Mouse (Mus musculus): ENCODE results near the gene G6pc3. TPM values are rescaled to one million over a fixed set of nuclear protein-coding genes. Genes with fewer than 3 reads are reported as not detected.

Gene G6pc3
- polyA plus RNA-seq, 1 experiment from 2014 or later: 26.6 TPM

DNA sequence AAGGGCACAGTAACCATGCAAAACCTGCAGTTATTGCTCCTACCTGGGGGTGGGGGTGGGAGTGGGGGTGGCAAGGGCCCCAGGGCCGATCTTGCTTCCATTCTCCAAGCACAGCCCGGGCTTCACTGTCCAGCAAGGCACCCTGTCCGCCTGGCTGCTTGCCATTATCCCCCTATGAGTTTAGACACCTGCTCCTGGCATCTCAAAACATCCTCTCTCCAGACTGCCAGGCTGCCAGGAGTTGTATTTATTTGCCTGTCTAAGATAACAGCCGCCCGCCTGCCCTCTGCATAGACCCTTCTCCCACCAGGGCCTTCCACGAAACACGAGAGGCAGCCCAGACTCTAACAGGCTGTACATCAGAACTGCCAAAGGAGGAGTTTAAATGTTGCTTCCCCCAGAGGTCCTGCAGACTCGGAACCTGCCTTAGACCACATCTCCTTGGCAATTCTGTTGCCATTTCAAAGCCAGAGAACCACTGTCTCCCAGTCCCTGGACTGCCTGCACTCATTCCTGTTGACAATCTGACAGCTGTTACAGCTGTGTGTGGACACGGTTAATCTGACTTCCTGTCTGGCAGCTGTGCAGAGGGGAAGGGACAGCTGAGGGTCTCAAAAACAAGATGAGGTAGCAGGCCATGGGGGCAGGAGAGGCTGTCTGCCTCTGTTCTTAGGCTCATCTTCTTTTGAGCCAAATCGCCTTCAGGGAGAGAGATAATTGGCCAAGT is 25.2 kb downstream of the G6pc3 start:
- H3K4me1 ChIP-seq: peaks cover 66% of the 10 kb centered on the region
- no peaks in the 10 kb centered on the region for H3K27me3 ChIP-seq
- no peak for ATAC-seq (ENCODE audit: low FRiP score)
- H3K4me3 ChIP-seq (replicated peaks): no peak overlapping the region
- no peak overlapping the region for H3K4me2 ChIP-seq
- peaks cover 12% of the 10 kb centered on the region for H3K36me3 ChIP-seq (replicated peaks)
- H3K27ac ChIP-seq: peak overlapping the region; percentile 19; the same call in 1 of the 2 replicates
- H3K9ac ChIP-seq: no peak overlapping the region
- no peaks in the 10 kb centered on the region for H3K9me3 ChIP-seq
- 79% methylated on average over 10 of the region's 10 CpGs for WGBS

DNA sequence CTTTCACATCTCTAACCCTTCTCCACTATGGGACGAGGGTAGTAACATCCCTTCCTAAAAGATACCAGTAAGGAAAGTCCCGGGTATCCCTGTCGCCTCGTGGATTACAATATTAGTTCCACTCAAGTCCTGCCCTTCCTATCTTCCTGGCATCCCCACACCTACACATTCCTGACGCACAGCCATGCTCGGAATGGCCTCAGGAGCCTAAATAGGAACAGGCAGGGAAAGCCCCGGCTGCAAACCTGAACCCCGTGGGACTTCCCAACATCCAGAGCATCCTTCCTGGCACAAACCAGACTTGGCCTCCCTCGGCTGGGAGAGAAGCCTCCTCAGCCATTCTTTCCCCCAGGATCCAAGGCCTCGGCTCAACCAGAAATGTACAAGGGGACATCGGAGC is 26.1 kb downstream of the G6pc3 start:
- WGBS: 84% methylated on average over 11 of the region's 11 CpGs
- peaks cover 12% of the 10 kb centered on the region for H3K36me3 ChIP-seq (replicated peaks)
- no peak for ATAC-seq (ENCODE audit: low FRiP score)
- H3K9ac ChIP-seq: no peak overlapping the region
- H3K4me2 ChIP-seq: no peak overlapping the region
- H3K4me1 ChIP-seq: peaks cover 67% of the 10 kb centered on the region
- no peaks in the 10 kb centered on the region for H3K9me3 ChIP-seq
- no peaks in the 10 kb centered on the region for H3K27me3 ChIP-seq
- no peak overlapping the region for H3K27ac ChIP-seq
- no peak overlapping the region for H3K4me3 ChIP-seq (replicated peaks)

DNA sequence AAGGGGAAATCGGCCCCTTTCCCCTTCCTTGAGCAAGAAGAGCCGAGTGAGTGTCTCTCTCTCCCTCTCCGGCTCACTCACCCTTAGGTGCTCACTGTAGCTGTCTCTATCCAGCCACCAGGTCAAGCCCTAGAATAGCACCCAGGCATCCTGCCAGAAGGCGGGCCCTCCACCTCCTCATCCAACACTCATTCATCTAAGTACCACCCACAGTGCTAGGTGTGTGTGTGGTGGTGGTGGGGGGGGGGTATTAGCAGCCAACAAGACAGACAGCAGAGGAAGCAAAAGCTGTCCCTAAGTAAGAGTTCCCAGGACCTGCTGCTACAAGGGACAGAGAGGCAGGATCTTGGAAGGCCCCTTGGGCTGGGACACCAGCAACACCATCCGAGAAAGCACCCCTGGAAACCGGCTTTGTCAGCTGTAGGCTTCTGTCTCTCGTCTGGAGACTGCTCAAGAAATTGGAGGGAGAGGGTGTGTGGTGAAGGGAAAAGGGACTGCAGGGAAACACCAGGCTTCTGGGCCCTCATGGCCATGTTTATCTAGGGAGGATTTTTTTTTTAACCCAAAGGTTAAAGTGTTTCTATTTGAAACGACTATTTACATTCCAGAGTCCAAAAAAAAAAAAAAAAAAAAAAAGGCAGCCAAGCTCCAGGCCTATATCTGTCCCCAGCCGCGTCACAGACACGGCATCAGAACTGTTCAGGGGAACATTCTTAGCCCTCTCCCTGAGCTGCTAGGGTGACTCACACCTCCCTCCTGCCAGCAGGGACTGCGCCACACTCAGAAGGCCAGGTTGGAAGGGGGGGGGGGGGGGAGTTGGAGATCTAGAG is 26.9 kb downstream of the G6pc3 start:
- Histone ChIP-seq H3K9me3 (no peaks in the 10 kb centered on the region), H3K9ac (peak overlapping the region; percentile 25; the same call in 1 of the 2 replicates), H3K4me2 (no peak overlapping the region), H3K4me1 (peaks cover 66% of the 10 kb centered on the region), H3K27me3 (no peaks in the 10 kb centered on the region), H3K27ac (no peak overlapping the region), H3K4me3 (replicated peaks) (no peak overlapping the region), H3K36me3 (replicated peaks) (peaks cover 16% of the 10 kb centered on the region)
- ATAC-seq (ENCODE audit: low FRiP score): no peak
- 61% methylated on average over 12 of the region's 12 CpGs for WGBS

DNA sequence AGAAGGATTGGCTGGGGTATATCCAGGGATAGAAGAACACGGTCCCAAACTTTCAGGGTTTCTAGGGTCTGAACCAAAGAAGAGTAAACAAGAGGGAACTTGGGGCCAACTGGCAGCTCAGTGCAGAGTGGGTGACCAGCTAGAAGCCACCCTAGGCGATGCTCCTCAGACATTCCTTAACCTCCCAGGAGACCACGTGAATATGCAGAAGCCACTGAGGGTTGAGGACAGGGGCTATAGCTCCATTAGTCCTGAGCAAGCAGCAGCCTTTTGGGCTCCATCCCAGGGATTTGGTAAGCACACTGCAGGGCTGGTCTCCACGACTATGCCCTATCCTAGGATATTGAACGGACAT is 27.4 kb downstream of the G6pc3 start:
- Histone ChIP-seq H3K27me3 (no peaks in the 10 kb centered on the region), H3K36me3 (replicated peaks) (peaks cover 16% of the 10 kb centered on the region), H3K9me3 (no peaks in the 10 kb centered on the region), H3K4me3 (replicated peaks) (no peak overlapping the region), H3K9ac (no peak overlapping the region), H3K27ac (no peak overlapping the region), H3K4me2 (no peak overlapping the region), H3K4me1 (peaks cover 60% of the 10 kb centered on the region)
- no peak for ATAC-seq (ENCODE audit: low FRiP score)
- WGBS: 57% methylated on average over 5 of the region's 5 CpGs

DNA sequence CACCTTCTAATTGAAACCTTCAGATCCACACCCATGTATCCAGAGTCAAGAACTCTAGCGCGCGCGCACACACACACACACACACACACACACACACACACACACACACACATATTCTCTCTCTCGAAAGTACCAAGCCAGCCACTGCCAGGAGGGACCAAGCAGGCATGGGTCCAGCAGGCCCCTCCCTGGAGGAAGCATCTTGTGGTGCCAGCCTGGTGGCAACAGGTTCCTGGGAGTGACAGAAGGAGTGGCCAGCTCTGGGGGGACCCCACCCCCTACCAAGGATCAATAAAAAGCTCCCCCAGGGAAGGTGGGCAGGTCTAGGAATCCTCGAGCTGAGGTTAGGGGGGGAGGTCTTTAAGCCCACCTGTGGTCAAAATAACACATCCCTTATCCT is 28.0 kb downstream of the G6pc3 start:
- Histone ChIP-seq H3K27ac (no peak overlapping the region), H3K4me2 (no peak overlapping the region), H3K9ac (0 out of 2 replicates have a peak overlapping the region, but pooled peaks have one; percentile 13), H3K27me3 (no peaks in the 10 kb centered on the region), H3K9me3 (no peaks in the 10 kb centered on the region), H3K4me3 (replicated peaks) (no peak overlapping the region), H3K36me3 (replicated peaks) (peaks cover 21% of the 10 kb centered on the region), H3K4me1 (peaks cover 57% of the 10 kb centered on the region)
- 86% methylated on average over 6 of the region's 6 CpGs for WGBS
- ATAC-seq (ENCODE audit: low FRiP score): no peak

DNA sequence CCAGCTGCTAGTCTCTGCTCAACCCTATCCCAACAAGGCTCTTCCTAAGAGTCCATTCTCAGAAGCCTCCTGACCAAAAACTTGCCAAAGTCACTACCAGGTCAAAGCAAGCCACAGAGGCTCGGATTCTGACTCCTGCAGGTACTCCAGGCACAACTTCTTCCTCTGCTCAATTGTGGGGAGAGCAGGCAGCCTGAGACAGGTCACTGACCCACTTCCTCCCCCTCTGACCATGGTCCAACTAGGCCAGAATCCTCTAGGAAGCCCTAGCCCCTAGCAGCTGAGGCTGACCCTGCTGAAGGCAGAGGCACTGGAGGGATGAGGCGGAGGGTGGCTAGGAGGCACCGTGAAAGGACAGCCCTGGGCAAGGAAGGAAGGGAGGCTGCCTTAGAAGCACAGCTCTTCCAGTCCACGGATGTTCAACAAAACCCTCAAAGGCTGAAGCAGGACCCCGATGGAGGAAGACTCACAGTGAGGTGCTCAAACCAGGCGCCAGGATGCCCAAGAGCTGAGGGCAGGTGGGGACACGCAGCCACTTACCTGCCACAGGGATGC is 28.5 kb downstream of the G6pc3 start:
- Histone ChIP-seq H3K4me2 (peak overlapping the region; percentile 40), H3K36me3 (replicated peaks) (peaks cover 22% of the 10 kb centered on the region), H3K4me3 (replicated peaks) (peak overlapping the region; percentile 16; the same call in 1 of the 2 replicates), H3K27ac (peak overlapping the region; percentile 64), H3K27me3 (no peaks in the 10 kb centered on the region), H3K4me1 (peaks cover 57% of the 10 kb centered on the region), H3K9me3 (no peaks in the 10 kb centered on the region), H3K9ac (peak overlapping the region; percentile 33)
- no peak for ATAC-seq (ENCODE audit: low FRiP score)
- 78% methylated on average over 7 of the region's 7 CpGs for WGBS

DNA sequence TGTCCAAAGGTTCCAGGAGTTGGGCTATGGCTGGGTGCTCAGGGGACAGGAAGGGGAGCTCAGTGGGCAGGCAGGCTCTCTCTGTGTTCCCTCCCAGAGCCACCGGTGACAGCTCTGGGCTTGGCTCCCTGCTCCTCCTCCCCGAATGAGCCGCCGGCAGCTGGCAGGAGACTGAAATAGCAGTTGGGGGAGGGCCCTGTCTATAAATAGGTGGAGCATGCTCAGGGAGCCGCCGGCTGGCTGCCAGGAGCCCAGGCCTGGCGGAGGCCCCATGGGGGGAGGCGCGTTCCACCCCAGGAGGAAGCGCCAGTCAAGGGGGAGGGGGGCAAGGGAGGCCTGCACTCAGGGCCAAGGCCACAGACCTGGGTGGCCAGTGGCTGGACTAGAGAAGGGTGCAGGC is 29.4 kb downstream of the G6pc3 start:
- H3K36me3 ChIP-seq (replicated peaks): peaks cover 22% of the 10 kb centered on the region
- H3K9me3 ChIP-seq: no peaks in the 10 kb centered on the region
- H3K9ac ChIP-seq: peak overlapping the region; percentile 33
- H3K4me3 ChIP-seq (replicated peaks): peak overlapping the region; percentile 16
- no peaks in the 10 kb centered on the region for H3K27me3 ChIP-seq
- 1% methylated on average over 10 of the region's 10 CpGs for WGBS
- ATAC-seq (ENCODE audit: low FRiP score): peak; percentile 88
- peak overlapping the region; percentile 64 for H3K27ac ChIP-seq
- peak overlapping the region; percentile 40 for H3K4me2 ChIP-seq
- H3K4me1 ChIP-seq: peaks cover 59% of the 10 kb centered on the region

DNA sequence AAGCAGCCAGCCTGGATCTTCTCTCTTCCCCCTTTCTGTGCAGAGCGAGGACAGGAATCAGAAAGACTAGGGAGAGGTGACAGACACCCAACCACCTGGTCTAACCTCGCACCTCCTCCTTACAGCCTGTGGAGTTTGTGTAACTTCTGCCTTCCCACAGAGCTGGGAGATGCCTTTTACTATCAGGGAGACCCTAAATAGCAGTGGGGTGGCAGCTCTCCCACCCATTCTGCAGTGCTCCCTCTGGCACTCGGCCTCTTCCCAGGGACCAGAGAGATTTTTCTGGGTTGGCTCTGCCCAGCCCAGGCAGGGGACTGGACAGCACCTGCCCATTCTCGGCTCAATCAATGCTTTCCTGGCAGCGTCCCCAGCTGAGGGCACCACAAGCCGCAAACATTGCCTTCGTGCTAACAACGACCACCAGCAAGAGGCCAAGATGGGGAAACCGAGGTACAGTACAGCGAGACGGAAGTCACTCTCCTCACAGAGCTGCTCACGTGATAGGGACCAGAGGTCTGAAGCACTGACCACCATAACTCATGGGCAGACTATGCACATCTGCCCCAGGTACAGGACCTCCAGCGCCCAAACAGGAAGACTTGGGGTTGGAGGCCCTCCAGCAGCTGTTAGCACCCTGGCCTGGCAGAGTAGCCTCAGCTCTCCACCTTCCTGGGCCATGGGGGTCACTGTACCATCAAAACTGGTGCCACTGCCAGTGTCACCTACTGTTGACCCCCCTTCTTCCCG is 30.0 kb downstream of the G6pc3 start:
- whole genome bisulfite sequencing: 73% methylated on average over 14 of the region's 14 CpGs

DNA sequence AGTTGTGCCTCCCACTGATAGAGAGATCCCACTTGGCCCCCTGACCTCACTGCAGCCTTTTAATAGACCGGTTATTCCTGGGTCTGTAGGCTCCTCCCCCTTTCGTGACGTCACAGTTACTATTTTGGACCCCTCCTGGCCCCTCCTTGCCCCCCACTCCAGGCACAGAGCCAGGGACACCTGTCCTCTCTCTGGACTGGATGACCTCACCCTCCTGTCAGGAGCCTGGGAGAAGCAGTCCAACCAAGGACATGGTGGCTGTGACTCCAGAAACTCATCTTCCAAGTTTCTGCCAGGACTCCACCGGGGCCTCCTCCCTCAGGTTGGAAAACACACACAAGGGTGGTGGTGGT is 30.6 kb downstream of the G6pc3 start:
- 88% methylated on average over 4 of the region's 4 CpGs for WGBS
- no peak for ATAC-seq (ENCODE audit: low FRiP score)
- no peak overlapping the region for H3K27ac ChIP-seq
- no peaks in the 10 kb centered on the region for H3K9me3 ChIP-seq
- peaks cover 5% of the 10 kb centered on the region; the same call in 1 of the 2 replicates for H3K27me3 ChIP-seq
- H3K4me1 ChIP-seq: peaks cover 62% of the 10 kb centered on the region
- peaks cover 22% of the 10 kb centered on the region for H3K36me3 ChIP-seq (replicated peaks)
- no peak overlapping the region for H3K4me3 ChIP-seq (replicated peaks)
- no peak overlapping the region for H3K4me2 ChIP-seq
- no peak overlapping the region for H3K9ac ChIP-seq

More for the DNA sequence above, 30.0 kb downstream of the G6pc3 start:
- H3K27me3 ChIP-seq: no peaks in the 10 kb centered on the region
- H3K9me3 ChIP-seq: no peaks in the 10 kb centered on the region
- peaks cover 22% of the 10 kb centered on the region for H3K36me3 ChIP-seq (replicated peaks)
- 0 out of 2 replicates have a peak overlapping the region, but pooled peaks have one; percentile 33 for H3K9ac ChIP-seq
- peak overlapping the region; percentile 16; the same call in 1 of the 2 replicates for H3K4me3 ChIP-seq (replicated peaks)
- peak; percentile 4; the same call in 1 of the 2 replicates for ATAC-seq (ENCODE audit: low FRiP score)
- H3K27ac ChIP-seq: peak overlapping the region; percentile 64
- peaks cover 62% of the 10 kb centered on the region for H3K4me1 ChIP-seq
- H3K4me2 ChIP-seq: peak overlapping the region; percentile 40

DNA sequence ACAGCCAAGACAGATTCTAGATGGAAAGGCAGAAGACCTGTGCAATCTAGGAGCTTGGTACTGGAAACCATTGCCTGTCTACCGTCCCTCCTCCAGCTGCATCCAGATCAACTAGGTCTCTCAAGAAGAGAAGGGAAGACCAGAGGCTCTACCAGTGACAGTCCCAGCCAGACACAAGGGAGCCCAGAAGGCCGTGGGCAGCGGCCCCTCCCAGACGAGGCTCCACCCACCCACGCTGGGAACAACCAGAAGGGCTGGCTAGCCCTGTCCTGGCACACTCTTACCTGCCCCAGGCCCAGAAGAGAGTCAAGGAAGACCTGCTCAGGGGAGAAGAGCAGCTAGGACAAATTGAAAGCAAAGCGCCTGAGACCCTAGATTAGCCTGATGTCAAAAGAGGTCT is 31.0 kb downstream of the G6pc3 start:
- H3K36me3 ChIP-seq (replicated peaks): peaks cover 22% of the 10 kb centered on the region

DNA sequence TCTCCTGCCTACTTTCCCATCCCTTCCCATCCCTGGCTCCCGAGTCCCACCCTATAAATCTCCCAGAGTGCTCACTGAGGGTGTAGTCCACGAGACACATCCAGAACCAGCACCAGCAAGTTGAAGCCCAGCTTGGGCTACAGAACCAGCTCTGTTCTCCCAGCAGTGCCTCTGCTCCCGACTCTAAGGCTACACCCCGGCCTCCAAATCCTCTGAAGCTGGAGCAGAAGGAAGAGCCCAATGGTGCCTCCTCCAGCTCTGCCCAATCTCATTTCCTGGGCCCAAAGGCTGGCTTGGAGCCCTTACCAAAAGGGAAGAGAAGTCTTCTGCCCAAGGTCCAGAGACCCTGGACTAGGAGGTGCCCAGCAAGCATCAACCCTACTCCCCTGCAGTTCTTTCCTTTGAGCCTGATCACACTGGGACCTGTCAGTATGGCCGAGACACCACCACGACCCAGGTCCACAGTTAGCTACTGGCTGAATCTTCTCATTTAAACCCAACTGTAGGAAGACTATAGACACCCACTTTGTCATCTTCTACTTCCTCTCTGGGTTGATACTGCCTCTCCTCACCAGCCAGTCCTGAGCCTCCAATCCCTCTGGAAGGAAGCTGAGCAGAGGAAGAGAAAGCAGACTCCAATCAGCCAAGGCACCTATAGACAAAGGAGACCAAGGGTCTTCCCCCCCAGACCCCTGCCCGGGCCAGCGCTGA is 32.0 kb downstream of the G6pc3 start:
- Histone ChIP-seq H3K9me3 (no peaks in the 10 kb centered on the region), H3K27me3 (peaks cover 17% of the 10 kb centered on the region; the same call in 1 of the 2 replicates), H3K36me3 (replicated peaks) (peaks cover 22% of the 10 kb centered on the region), H3K9ac (no peak overlapping the region), H3K4me3 (replicated peaks) (no peak overlapping the region), H3K4me1 (peaks cover 62% of the 10 kb centered on the region), H3K4me2 (no peak overlapping the region), H3K27ac (no peak overlapping the region)
- ATAC-seq (ENCODE audit: low FRiP score): no peak
- WGBS: 88% methylated on average over 8 of the region's 8 CpGs

More for the DNA sequence above, 31.0 kb downstream of the G6pc3 start:
- Histone ChIP-seq H3K9me3 (no peaks in the 10 kb centered on the region), H3K4me1 (peaks cover 63% of the 10 kb centered on the region), H3K27me3 (peaks cover 8% of the 10 kb centered on the region; the same call in 1 of the 2 replicates), H3K4me3 (replicated peaks) (no peak overlapping the region), H3K27ac (no peak overlapping the region), H3K4me2 (no peak overlapping the region), H3K9ac (no peak overlapping the region)
- ATAC-seq (ENCODE audit: low FRiP score): no peak
- 74% methylated on average over 6 of the region's 6 CpGs for WGBS

All from forebrain, embryonic 12.5 days (tissue).